Mouse (Mus musculus): ENCODE results near the gene Btn1a1. TPM values are rescaled to one million over a fixed set of nuclear protein-coding genes. Genes with fewer than 3 reads are reported as not detected.

Gene Btn1a1
- total RNA-seq, 2 experiments from 2014 or later: 0.10 TPM; not detected in 1

- no peak for DNase-seq (ENCODE audit: low spot score in 2 of 2)
Measured at GRCm38 (mm10) chr13:23485271-23485670, 19.6 kb upstream of the Btn1a1 start.

DNA sequence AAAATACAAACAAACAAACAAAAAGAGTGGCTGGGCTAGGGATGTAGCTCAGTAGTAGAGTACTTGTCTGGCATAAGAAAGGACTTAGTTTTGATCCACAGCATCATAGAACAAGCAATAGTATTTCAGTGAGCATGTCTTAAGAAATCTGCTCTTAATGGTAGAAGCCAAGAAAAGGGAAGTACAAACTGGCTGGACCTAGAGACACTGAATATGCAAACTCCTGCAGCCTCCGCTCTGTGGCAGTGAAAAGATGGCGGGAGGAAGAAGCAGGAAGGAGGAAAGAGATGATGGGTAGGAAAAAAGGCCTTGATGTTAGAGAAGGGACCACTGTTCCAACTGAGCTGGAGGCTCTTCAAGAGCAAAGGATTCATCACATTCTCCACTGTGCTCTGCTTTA lies 17.5 kb upstream of the Btn1a1 start:
- no peak for DNase-seq (ENCODE audit: low spot score in 2 of 2)

DNA sequence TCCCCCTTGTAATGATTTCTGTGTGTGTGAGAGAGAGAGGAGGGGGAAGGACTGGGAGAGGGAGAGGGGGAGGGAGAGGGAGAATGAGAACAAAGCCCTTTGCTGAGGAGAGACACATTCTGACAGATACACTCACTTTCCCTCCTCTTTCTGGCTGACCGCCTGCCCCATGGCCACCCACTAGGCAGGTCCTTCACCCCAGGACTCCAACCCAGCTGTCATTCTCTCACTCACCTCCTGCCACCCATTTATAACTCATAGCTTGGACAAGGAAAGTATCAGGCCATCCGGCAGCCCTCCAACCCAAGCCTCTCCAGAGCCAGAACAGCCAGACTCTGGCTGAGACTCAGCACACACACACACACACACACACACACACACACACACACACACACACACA lies 10.0 kb upstream of the Btn1a1 start:
- no peak for DNase-seq (ENCODE audit: low spot score in 2 of 2)

GRCm38 (mm10) chr13:23466911-23467310 lies 1.2 kb upstream of the Btn1a1 start:
- DNase-seq (ENCODE audit: low spot score in 2 of 2): peak; percentile 66 to 82

GRCm38 (mm10) chr13:23466306-23466705 lies 605 bp upstream of the Btn1a1 start:
- no peak for DNase-seq (ENCODE audit: low spot score in 2 of 2)

GRCm38 (mm10) chr13:23464841-23465366 lies 797 bp downstream of the Btn1a1 start:
- DNase-seq (ENCODE audit: low spot score in 2 of 2): no peak

DNA sequence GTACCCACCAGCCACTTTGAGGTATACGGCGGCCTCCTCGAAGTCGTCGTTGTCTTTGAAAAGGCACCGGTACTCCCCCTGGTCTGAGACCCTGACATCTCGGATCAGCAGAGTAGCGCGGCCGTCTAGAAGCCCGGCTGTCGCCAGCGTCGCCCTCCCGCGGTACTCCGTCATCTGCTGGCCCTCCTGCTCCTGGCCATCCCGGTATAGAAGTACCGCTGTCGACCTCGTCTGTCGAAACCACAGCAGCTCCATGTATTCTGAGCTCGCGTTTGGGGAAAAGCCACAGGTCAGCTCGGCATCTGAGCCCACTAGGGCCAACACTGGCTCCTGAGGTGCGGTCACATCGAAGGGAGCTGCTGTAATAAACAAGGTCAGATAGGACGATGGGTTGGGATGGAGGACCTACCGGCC lies 1.5 kb downstream of the Btn1a1 start:
- DNase-seq (ENCODE audit: low spot score in 2 of 2): peak; percentile 35 to 39

GRCm38 (mm10) chr13:23463381-23464223 lies 2.1 kb downstream of the Btn1a1 start:
- peak; percentile 72 to 83 for DNase-seq (ENCODE audit: low spot score in 2 of 2)

- no peak for DNase-seq (ENCODE audit: low spot score in 2 of 2)
Measured at GRCm38 (mm10) chr13:23462669-23463068, 3.0 kb downstream of the Btn1a1 start.

DNA sequence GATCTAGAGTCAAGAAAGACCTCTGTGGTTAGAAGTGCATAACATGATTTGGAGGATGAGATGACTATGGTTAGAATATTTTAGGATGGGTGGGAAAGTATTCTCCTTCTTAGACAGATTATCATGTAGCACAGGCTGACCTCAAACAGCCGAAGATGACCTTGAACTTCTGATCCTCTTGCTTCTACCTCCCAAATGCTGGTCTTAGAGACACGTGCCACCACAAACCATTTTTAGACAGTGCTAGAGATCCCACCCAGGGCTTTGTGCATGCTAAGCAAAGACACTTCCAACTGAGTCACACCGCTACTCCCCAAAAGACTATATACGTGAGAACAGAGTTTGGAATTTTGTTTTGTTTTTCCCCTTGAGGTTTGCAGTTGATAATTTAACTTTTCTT lies 3.6 kb downstream of the Btn1a1 start:
- DNase-seq (ENCODE audit: low spot score in 2 of 2): no peak

DNA sequence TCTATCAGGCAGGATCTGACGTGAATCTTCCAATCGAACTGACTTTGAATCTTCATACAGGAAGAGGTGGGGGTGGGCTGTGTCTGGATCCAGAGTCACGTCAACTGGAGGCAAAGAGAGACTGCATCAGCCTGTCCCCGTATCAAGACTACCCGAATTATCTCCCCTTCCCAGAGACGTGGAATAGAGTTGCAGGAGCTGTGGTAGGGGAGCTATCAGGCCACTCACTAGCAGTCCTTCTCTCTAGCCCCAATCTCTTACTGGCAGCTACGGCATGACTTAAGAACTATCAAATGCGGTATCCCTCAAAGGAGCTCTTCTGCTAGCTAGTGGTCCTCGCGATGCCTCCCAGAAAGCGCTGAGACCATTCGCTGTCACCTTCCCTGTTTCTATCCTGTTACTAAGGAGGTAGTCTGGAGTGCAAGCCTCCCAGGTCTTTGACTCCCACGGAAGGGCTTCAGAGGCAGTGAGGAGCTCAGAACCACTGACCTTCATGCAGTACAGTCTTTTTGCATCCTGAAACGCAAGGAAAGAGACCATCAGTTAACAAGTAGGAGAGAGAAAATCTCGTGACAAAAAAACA lies 6.3 kb downstream of the Btn1a1 start:
- DNase-seq (ENCODE audit: low spot score in 2 of 2): no peak

DNA sequence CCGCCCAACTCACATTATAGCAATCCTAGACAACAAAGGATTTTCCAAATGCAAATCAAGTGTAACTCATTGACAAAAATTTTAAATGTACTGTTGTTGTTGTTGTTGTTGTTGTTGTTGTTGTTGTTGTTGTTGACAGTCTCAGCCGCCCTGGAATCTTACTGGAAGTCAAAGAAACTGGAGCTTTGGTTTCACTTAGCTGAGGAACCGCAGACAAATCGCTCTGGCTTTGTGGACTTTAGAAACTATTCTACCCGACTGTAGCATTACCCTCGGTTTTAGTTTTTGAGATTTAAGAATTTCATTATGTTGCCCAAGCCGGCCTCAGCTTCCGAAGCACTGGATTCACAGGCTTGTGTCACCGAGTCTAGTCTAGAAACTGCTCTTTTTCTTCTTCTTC lies 11.8 kb downstream of the Btn1a1 start:
- no peak for DNase-seq (ENCODE audit: low spot score in 2 of 2)

GRCm38 (mm10) chr13:23453362-23453862 lies 12.3 kb downstream of the Btn1a1 start:
- DNase-seq (ENCODE audit: low spot score in 2 of 2): peak; percentile 77 to 89

- peak; percentile 87 to 93 for DNase-seq (ENCODE audit: low spot score in 2 of 2)
Measured at GRCm38 (mm10) chr13:23450398-23450797, 15.3 kb downstream of the Btn1a1 start.

- DNase-seq (ENCODE audit: low spot score in 2 of 2): peak; percentile 37 to 39
Measured at GRCm38 (mm10) chr13:23449235-23450095, 16.2 kb downstream of the Btn1a1 start.

DNA sequence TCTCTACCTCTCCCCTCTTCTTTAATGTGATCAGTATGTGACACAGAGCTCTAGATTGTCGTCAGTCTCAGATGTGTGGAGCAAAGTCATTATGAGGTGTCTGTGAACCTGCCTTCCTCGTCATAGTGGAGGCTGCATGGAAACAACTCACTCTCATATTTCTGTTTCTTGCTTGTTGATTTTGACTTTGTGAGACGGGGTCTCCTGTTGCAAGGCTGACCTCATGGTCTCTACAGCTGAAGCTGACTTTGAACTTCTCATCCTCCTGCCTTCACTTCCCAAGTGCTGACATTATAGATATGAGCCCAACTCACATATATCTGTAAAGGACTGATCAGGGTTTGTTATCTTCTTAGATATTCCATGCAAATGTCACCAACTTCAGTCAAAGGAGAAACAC lies 16.9 kb downstream of the Btn1a1 start:
- no peak for DNase-seq (ENCODE audit: low spot score in 2 of 2)

GRCm38 (mm10) chr13:23446498-23446952 lies 19.2 kb downstream of the Btn1a1 start:
- DNase-seq (ENCODE audit: low spot score in 2 of 2): peak; percentile 82 to 84

DNA sequence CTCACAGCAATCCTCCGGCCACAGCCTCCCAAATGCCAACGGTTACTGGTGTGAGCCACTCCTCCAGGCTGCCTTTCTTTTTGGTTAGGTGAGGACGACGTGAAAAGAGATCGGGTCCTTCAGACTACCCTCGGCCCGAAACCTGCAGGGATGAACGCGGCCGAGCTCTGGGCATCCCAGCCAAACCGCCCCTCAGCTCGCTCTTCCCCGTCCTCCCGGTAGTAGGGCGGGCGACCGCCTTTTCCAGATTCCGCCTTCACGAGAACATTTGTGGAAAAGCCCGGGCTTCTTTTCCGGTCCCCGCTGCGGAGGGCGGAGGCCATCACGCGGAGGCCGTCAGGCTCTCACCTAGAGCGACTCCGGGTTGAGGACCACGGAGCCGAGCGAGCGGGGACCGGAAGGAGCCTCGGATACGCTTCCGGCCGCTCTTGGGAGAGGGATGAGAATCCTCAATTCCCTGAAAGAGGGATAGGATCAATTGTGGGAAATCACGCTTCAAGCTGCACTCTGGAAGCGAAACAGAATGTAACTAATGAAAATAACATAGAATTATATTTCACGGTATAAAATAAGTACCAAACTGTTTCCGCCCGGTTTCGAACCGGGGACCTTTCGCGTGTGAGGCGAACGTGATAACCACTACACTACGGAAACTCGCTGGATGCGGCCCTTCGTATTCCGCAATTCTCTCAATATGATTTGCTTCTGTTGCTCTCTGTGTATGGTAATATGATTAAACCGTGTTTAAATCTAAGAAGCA lies 20.0 kb downstream of the Btn1a1 start:
- peak; percentile 93 for DNase-seq (ENCODE audit: low spot score in 2 of 2)

DNA sequence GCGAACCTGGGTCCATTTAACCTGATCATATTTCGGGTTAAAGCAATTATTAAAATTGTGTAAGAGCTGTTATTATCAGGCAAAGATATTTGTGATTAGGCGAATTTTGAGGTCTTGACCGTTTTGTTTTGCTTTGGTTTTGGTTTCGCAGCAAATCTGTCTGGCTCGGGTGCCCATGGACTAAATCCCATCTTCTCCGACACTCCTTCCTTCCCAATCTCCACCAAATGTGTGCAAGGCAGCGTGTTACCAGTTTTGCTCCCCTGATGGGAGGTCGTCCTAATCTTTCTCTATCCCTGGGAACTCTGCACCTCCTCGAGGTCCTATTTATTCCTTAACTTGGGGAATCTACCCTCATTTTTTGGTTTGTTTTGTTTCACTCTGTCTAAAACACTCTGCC lies 20.5 kb downstream of the Btn1a1 start:
- no peak for DNase-seq (ENCODE audit: low spot score in 2 of 2)

GRCm38 (mm10) chr13:23444451-23444850 lies 21.2 kb downstream of the Btn1a1 start:
- DNase-seq (ENCODE audit: low spot score in 2 of 2): no peak

Measured in adrenal gland, adult 18-20 months (tissue).